Mouse (Mus musculus): ENCODE results near the gene Fbxo28. TPM values are rescaled to one million over a fixed set of nuclear protein-coding genes. Genes with fewer than 3 reads are reported as not detected.

The Fbxo28 gene
- polyA plus RNA-seq, 1 experiment from 2014 or later: 13.4 TPM

Other genes with a start within 250 kb of the Fbxo28 start
- gene Srp9, start 216.9 kb downstream of the Fbxo28 start, polyA plus RNA-seq (2015; fragmentation: Nextera tagmentation; extraction: Ambion mirVana): 144 and 173 TPM in 2 replicates
- gene Vmn1r1, start 177.1 kb downstream of the Fbxo28 start, polyA plus RNA-seq (2015; fragmentation: Nextera tagmentation; extraction: Ambion mirVana): not detected in 2 replicates
- gene Degs1, start 58.8 kb downstream of the Fbxo28 start, polyA plus RNA-seq (2015; fragmentation: Nextera tagmentation; extraction: Ambion mirVana): 120 and 131 TPM in 2 replicates
- 20.3 and 22.6 TPM in 2 replicates for gene Trp53bp2, start 67.5 kb upstream of the Fbxo28 start, polyA plus RNA-seq (2015; fragmentation: Nextera tagmentation; extraction: Ambion mirVana)
- gene Capn2, start 176.0 kb upstream of the Fbxo28 start, polyA plus RNA-seq (2015; fragmentation: Nextera tagmentation; extraction: Ambion mirVana): 85.5 and 95.1 TPM in 2 replicates
- gene Capn8, start 223.4 kb upstream of the Fbxo28 start, polyA plus RNA-seq (2015; fragmentation: Nextera tagmentation; extraction: Ambion mirVana): 2.5 and 3.3 TPM in 2 replicates